Mouse (Mus musculus): ENCODE data around the gene Ifih1.

- no peak for TF ChIP-seq POLR2A (IDR thresholded peaks at IDR 0.05; ENCODE audit: low read depth, low read length)
- TF ChIP-seq CTCF (IDR thresholded peaks at IDR 0.05; ENCODE audit: extremely low read depth, insufficient read length, insufficient replicate concordance, low read depth, low read length): no peak
These were observed 24.7 kb upstream of the Ifih1 start for GRCm38 (mm10) chr2:62670767-62671166.
